Mouse (Mus musculus): ENCODE data around the gene Ermard. TPM values are rescaled to one million over a fixed set of nuclear protein-coding genes. Genes with fewer than 3 reads are reported as not detected.
"Not testable (repeated sequence)": the region's sequence is repeated elsewhere in the genome, so short reads cannot be mapped to it uniquely, and the experiment has no call there.

The Ermard gene
- 91.4 and 95.4 TPM in 2 replicates for polyA plus RNA-seq (2015; fragmentation: Nextera tagmentation; extraction: Ambion mirVana)

DNA sequence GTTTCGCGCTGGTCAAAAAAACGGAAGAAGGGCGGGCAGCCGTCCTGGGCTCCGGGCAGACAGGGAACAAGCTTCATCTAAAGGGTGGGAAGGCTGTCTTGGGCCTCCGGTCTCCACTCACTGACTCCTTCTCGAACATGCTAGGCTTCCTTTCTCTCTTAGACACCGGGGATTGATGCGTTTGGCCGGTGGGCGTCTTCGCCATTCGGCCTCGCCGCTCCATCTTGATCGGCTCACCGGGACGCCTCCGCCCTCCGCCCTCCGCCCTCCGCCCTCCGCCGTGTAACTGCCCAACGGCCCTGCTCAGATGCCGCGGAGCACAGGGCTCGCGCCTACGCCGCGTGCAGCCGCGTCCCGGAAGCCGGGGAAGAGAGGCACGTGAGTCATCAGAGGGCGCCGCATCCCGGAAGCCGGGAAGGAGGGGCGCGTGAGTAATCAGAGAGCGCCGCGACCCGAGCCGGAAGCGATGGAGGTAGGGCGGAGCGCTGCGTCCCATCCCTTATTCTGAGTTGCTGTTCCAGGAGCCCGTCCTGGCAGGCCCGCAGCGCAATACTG, at the start of gene Ermard, which contains the start of the genes Tcte3 and Gm3448:
Ermard (plus strand) TSS at position 34 of the 555 bp plus-strand sequence.
Tcte3 (minus strand) TSS at position 314 of the 555 bp plus-strand sequence.
Gm3448 (minus strand) TSS at position 363 of the 555 bp plus-strand sequence.
- peak; percentile 98 for ATAC-seq (ENCODE audit: low FRiP score, low read depth)
- not testable (repeated sequence) for H3K27me3 ChIP-seq; H3K27ac ChIP-seq; H3K4me1 ChIP-seq; H3K4me3 ChIP-seq; H3K9ac ChIP-seq; H3K4me2 ChIP-seq (replicated peaks); H3K9me3 ChIP-seq; H3K36me3 ChIP-seq
- 0% methylated on average over 12 of the region's 56 CpGs for WGBS

DNA sequence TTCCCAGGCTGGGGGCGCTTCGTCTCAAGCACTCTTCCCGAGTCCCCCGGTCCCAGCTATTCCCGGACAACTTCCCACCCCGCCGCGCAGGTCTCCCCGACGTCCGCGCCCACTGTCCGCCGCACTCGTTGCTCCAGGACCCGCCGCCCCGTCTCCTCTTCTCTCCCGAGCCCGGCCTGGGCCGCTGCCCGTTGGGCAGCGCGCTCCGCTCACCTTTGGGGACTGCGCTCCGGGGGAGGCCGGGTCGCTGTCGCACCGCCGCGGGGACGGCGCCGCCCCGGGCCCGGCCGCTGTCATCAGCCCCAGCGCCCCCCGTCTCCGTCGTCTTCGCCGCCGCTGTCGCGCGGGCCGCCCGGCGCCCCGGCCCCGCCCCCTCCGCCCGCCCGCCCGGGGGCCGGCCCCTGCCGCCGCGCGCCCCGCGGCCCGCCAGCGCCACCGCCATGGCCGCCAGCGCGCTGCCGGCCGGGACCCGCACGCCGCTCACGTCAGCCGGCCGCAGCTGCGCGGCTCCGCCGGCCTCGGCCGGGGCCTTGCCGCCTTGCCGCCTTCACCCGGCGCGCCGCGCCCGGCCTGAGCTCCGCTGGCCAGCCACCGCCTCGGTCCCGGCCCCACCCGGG, 48.4 kb upstream of the Ermard start:
- H3K4me3 ChIP-seq; H3K36me3 ChIP-seq; H3K4me1 ChIP-seq; H3K4me2 ChIP-seq (replicated peaks); H3K9ac ChIP-seq; H3K27me3 ChIP-seq; H3K27ac ChIP-seq; H3K9me3 ChIP-seq: not testable (repeated sequence)
- no CpG with 5 or more reads among the region's 98 CpGs for WGBS
- peak; percentile 80 for ATAC-seq (ENCODE audit: low FRiP score, low read depth)

DNA sequence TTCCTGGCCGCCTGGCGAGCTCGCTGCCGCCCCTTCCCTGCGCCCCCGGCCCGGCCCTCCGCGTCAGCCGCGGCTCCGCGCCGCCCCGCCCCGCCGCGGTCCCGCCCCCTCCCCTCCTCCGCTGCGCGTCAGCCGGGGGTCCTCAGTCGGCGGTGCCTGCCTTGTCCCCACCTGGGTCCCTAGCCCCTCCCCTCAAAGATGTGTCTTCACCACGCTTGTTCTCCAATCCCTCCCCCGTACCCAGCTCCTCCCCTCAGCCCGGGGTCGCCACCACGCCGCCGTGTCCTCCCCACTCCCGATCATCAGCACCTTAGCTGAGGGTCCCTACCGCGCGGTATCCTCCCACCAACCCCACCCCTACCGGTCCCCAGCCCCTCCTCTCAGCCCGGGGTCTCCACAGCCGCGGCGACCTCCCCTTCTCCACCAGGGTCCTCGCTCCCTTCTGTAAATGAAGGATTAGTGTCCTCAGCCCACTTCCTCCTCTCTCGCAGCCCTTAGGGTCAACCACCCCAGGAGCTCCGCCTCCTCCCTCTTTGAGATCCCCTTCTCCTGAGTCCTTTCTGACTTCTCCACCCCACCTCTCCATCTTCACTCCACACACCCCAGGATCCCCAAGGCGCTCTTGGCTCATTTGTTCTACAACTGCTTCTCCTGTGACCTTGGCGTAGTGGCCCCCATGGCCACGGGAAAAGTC, 47.7 kb upstream of the Ermard start:
- H3K9me3 ChIP-seq; H3K27me3 ChIP-seq; H3K9ac ChIP-seq; H3K4me3 ChIP-seq; H3K4me2 ChIP-seq (replicated peaks); H3K36me3 ChIP-seq; H3K4me1 ChIP-seq; H3K27ac ChIP-seq: not testable (repeated sequence)
- no CpG with 5 or more reads among the region's 47 CpGs for WGBS
- peak; percentile 94 for ATAC-seq (ENCODE audit: low FRiP score, low read depth)

DNA sequence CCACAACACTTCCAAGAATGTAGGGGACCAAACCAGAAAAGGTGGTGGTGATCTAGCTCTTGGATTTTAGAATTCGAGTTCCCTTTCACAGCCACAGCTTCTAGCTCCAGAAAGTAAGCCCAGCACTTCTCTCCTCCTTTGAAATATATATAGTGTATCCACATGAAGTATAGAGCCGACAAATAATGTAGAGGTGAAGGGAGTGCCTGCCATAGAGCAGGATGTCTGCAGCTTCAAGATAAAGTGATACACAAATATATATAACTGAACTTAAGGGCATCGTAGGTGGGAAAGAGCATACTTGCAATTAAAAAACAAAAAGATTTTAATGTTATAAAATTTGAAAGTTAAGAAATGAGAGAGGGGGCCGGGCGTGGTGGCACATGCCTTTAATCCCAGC, 46.9 kb upstream of the Ermard start:
- H3K9me3 ChIP-seq; ATAC-seq (ENCODE audit: low FRiP score, low read depth); H3K27me3 ChIP-seq; H3K4me1 ChIP-seq; H3K9ac ChIP-seq; H3K36me3 ChIP-seq; H3K4me2 ChIP-seq (replicated peaks); H3K4me3 ChIP-seq; H3K27ac ChIP-seq: not testable (repeated sequence)
- no CpG with 5 or more reads among the region's 5 CpGs for WGBS

DNA sequence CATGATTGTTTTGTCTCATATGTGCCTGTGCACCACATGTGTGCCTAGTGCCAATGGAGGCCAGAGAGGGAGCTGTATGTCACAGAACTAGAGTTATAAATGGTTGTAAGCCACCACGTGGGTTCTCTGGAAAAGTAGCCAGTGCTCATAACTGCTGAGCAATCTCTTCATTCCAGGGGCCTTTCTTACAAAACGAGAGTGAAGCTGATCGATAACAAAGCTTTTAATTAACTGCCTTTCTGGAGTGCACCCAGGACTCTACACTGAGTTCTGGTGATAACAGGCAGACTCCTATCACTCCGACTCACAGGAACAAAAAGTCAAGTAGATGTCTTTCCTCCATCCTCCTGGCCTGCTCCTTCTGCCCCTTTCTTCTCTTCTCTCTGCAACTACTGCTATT, 41.0 kb upstream of the Ermard start:
- H3K4me1 ChIP-seq; H3K4me2 ChIP-seq (replicated peaks); H3K36me3 ChIP-seq; H3K27me3 ChIP-seq; H3K9ac ChIP-seq; H3K9me3 ChIP-seq; H3K4me3 ChIP-seq; H3K27ac ChIP-seq; ATAC-seq (ENCODE audit: low FRiP score, low read depth): not testable (repeated sequence)
- no CpG with 5 or more reads among the region's 4 CpGs for WGBS

DNA sequence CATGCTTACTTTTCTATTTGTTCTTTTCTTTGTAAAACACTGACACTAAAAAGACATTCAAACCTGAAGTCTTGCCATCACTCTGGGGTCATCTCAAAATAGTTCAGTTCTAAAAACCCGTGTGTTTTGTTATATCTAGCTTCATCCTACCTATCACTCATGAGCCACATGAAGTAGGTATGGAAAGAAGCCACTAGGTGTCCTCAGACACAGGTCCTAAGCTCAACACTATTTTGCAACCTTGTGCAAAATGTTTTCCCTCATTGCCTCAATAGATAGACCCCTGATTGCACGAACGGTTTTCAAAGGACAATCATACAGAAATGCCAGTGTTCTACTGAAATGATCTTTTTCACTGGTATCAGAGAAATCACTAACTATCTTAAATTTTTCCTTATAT, 31.9 kb upstream of the Ermard start:
- H3K4me1 ChIP-seq; H3K4me3 ChIP-seq; H3K27me3 ChIP-seq; H3K4me2 ChIP-seq (replicated peaks); H3K36me3 ChIP-seq; H3K9ac ChIP-seq; ATAC-seq (ENCODE audit: low FRiP score, low read depth); H3K9me3 ChIP-seq; H3K27ac ChIP-seq: not testable (repeated sequence)
- WGBS = no CpG with 5 or more reads among the region's 3 CpGs

DNA sequence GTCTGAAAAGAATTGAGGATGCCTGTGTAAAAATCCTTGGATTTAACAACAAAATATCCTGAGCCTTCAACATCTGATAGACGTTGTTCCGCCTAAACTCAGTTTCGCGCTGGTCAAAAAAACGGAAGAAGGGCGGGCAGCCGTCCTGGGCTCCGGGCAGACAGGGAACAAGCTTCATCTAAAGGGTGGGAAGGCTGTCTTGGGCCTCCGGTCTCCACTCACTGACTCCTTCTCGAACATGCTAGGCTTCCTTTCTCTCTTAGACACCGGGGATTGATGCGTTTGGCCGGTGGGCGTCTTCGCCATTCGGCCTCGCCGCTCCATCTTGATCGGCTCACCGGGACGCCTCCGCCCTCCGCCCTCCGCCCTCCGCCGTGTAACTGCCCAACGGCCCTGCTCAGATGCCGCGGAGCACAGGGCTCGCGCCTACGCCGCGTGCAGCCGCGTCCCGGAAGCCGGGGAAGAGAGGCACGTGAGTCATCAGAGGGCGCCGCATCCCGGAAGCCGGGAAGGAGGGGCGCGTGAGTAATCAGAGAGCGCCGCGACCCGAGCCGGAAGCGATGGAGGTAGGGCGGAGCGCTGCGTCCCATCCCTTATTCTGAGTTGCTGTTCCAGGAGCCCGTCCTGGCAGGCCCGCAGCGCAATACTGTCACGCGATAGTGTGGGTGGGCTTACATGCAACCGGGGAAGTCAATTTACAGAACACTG, 31.1 kb upstream of the Ermard start, which contains the start of gene Gm3435:
Gm3435 (plus strand) TSS at position 471 of the 708 bp plus-strand sequence.
- not testable (repeated sequence) for H3K9me3 ChIP-seq; H3K9ac ChIP-seq; H3K36me3 ChIP-seq; H3K4me3 ChIP-seq; H3K4me2 ChIP-seq (replicated peaks); H3K27ac ChIP-seq; H3K4me1 ChIP-seq; H3K27me3 ChIP-seq
- ATAC-seq (ENCODE audit: low FRiP score, low read depth) = peak; percentile 97
- no CpG with 5 or more reads among the region's 60 CpGs for WGBS

DNA sequence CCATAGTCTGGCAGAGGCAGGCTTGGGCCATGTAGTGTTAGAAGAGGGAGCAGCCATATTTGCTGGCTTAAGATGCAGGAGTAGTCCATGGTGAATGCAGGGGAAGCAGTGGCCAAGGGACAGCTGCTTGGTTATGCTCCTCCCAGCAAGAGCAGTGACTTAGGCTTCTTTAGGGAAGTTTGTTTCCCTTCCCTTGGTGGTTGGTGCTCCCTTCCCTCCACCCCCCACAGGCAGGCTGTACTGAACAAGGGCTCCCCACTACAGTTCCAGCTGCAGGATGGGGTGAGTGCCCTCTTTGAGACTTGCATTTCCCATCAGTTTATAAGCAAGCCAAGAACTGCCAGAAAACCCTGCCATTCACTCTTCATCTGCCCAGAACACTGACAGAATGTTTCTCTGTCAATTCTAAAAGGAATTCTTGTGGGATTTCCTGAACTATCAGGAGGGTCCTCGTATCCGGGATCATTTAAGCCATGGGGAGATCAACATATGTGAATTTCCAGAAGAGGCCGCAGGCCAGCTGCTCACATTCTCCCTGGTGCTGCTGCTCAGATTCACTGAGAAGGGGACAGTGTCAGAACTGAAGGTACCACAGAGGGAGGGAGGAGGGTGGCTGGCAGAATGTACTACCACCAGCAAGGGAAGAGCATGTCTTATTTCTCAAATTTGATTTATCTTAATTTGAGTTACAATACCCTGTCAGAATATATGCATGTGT, 19.3 kb upstream of the Ermard start:
- not testable (repeated sequence) for H3K27ac ChIP-seq; H3K4me2 ChIP-seq (replicated peaks); H3K4me3 ChIP-seq; H3K9ac ChIP-seq; H3K27me3 ChIP-seq; H3K36me3 ChIP-seq; ATAC-seq (ENCODE audit: low FRiP score, low read depth); H3K4me1 ChIP-seq; H3K9me3 ChIP-seq
- WGBS = 89% methylated on average over 3 of the region's 3 CpGs

DNA sequence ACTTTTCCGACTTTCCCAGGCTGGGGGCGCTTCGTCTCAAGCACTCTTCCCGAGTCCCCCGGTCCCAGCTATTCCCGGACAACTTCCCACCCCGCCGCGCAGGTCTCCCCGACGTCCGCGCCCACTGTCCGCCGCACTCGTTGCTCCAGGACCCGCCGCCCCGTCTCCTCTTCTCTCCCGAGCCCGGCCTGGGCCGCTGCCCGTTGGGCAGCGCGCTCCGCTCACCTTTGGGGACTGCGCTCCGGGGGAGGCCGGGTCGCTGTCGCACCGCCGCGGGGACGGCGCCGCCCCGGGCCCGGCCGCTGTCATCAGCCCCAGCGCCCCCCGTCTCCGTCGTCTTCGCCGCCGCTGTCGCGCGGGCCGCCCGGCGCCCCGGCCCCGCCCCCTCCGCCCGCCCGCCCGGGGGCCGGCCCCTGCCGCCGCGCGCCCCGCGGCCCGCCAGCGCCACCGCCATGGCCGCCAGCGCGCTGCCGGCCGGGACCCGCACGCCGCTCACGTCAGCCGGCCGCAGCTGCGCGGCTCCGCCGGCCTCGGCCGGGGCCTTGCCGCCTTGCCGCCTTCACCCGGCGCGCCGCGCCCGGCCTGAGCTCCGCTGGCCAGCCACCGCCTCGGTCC, 17.0 kb upstream of the Ermard start:
- H3K36me3 ChIP-seq; H3K27me3 ChIP-seq; H3K9me3 ChIP-seq; H3K27ac ChIP-seq; H3K4me3 ChIP-seq; H3K9ac ChIP-seq; H3K4me2 ChIP-seq (replicated peaks); H3K4me1 ChIP-seq: not testable (repeated sequence)
- no CpG with 5 or more reads among the region's 97 CpGs for WGBS
- ATAC-seq (ENCODE audit: low FRiP score, low read depth) = peak; percentile 82

DNA sequence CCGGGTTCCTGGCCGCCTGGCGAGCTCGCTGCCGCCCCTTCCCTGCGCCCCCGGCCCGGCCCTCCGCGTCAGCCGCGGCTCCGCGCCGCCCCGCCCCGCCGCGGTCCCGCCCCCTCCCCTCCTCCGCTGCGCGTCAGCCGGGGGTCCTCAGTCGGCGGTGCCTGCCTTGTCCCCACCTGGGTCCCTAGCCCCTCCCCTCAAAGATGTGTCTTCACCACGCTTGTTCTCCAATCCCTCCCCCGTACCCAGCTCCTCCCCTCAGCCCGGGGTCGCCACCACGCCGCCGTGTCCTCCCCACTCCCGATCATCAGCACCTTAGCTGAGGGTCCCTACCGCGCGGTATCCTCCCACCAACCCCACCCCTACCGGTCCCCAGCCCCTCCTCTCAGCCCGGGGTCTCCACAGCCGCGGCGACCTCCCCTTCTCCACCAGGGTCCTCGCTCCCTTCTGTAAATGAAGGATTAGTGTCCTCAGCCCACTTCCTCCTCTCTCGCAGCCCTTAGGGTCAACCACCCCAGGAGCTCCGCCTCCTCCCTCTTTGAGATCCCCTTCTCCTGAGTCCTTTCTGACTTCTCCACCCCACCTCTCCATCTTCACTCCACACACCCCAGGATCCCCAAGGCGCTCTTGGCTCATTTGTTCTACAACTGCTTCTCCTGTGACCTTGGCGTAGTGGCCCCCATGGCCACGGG, 16.4 kb upstream of the Ermard start:
- H3K27ac ChIP-seq; H3K4me2 ChIP-seq (replicated peaks); H3K9ac ChIP-seq; H3K4me3 ChIP-seq; H3K4me1 ChIP-seq; H3K36me3 ChIP-seq; H3K9me3 ChIP-seq; H3K27me3 ChIP-seq: not testable (repeated sequence)
- ATAC-seq (ENCODE audit: low FRiP score, low read depth) = peak; percentile 95
- no CpG with 5 or more reads among the region's 48 CpGs for WGBS

DNA sequence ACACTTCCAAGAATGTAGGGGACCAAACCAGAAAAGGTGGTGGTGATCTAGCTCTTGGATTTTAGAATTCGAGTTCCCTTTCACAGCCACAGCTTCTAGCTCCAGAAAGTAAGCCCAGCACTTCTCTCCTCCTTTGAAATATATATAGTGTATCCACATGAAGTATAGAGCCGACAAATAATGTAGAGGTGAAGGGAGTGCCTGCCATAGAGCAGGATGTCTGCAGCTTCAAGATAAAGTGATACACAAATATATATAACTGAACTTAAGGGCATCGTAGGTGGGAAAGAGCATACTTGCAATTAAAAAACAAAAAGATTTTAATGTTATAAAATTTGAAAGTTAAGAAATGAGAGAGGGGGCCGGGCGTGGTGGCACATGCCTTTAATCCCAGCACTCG, 15.5 kb upstream of the Ermard start:
- H3K9ac ChIP-seq; H3K36me3 ChIP-seq; H3K27ac ChIP-seq; H3K4me3 ChIP-seq; ATAC-seq (ENCODE audit: low FRiP score, low read depth); H3K4me2 ChIP-seq (replicated peaks); H3K9me3 ChIP-seq; H3K27me3 ChIP-seq; H3K4me1 ChIP-seq: not testable (repeated sequence)
- WGBS = no CpG with 5 or more reads among the region's 6 CpGs
